Mouse (Mus musculus): ENCODE results near the gene Gpr137b.
"Not testable (repeated sequence)": the region's sequence is repeated elsewhere in the genome, so short reads cannot be mapped to it uniquely, and the experiment has no call there.

Gene Gpr137b

DNA sequence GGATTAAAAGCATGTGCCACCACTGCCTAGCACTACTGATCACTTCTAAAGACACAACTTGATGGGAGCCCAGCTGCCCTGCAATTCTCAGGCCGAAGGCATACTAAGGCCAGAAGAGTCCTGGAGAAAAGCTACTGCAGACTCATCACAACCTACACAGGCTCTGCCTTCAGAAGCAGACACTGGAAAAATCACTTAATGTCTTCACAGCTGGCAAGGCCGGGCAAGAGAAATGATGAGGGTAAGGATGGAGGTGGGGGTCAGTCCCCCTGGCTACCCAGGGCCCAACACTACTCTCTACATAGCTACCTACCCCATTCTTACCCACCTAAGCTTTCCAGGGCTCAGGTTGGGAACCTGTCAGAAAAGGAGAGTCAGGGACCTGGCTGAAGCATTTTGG is 27.4 kb downstream of the Gpr137b start:
- DNase-seq (ENCODE audit: low spot score in 2 of 2): not testable (repeated sequence)

DNA sequence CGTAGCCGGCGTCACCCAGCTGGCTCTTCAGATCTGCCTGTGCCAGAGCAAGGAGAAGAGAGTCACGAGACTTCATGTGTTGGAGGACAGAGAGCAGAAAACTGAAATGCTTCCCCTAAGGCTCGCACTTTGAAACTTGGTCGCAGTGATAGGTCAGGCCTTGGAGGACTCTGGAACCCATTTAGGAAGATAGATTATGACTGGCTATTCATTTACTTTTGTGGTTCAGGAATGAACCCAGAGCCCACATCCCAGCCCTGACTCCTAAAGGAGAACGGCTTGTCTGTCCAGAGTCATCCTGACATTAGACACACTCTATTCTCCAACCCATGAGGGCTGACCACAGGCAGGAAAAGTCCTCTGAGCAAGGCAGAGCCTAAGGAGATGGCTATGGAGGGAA is 30.3 kb downstream of the Gpr137b start:
- DNase-seq (ENCODE audit: low spot score in 2 of 2): not testable (repeated sequence)

GRCm38 (mm10) chr13:13362261-13362660 is 31.6 kb downstream of the Gpr137b start:
- DNase-seq (ENCODE audit: low spot score in 2 of 2): not testable (repeated sequence)

DNA sequence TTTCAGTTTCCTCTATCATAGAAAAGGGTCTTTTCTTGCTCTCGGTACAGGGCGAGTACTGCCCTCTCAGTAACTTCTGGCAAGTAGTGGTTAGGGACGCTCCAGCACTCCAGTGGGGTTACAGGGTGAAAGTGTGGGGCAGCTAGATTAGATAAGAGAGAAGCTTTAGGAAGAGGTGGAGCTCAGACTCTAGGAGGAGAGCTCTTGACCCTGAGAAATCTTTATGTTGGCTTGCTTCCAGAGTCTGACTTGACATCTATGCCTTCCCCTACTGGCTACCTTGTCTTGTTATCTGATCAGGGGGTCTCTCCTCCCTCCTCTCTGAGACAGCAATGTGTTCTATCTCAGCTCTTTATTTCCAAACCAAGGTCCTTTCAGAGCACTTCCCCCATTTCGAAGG is 33.8 kb downstream of the Gpr137b start:
- DNase-seq (ENCODE audit: low spot score in 2 of 2): not testable (repeated sequence)

- DNase-seq (ENCODE audit: low spot score in 2 of 2): not testable (repeated sequence)
These were observed 35.2 kb downstream of the Gpr137b start for GRCm38 (mm10) chr13:13358602-13359001.

GRCm38 (mm10) chr13:13358097-13358496 is 35.7 kb downstream of the Gpr137b start:
- DNase-seq (ENCODE audit: low spot score in 2 of 2): not testable (repeated sequence)

- DNase-seq (ENCODE audit: low spot score in 2 of 2): not testable (repeated sequence)
These were observed 41.7 kb downstream of the Gpr137b start for GRCm38 (mm10) chr13:13352113-13352512.

- not testable (repeated sequence) for DNase-seq (ENCODE audit: low spot score in 2 of 2)
These were observed 43.1 kb downstream of the Gpr137b start for GRCm38 (mm10) chr13:13350681-13351080.

DNA sequence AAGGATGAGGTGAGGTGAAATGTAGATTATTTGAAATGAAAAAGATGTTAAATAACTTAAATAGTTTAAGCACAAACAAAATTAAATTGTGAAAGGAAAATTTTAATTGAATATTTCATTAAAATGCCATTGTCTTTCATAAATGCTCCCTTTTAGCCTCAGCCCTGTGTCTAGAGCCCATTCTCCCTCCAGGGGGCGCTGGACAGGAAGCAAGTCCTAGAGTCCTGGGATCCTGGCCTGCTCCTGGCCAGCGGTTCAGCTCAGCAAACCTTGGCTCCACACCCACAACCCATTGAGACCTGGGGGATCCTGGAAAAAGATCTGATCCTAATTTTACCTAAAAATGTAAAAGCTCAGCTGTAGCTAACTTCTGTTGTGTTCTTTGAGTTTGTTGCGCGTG is 44.5 kb downstream of the Gpr137b start:
- peak in 1 of 2 experiments; percentile 70 for DNase-seq (ENCODE audit: low spot score in 2 of 2)

GRCm38 (mm10) chr13:13347634-13348412 is 46.0 kb downstream of the Gpr137b start:
- not testable (repeated sequence) for DNase-seq (ENCODE audit: low spot score in 2 of 2)

DNA sequence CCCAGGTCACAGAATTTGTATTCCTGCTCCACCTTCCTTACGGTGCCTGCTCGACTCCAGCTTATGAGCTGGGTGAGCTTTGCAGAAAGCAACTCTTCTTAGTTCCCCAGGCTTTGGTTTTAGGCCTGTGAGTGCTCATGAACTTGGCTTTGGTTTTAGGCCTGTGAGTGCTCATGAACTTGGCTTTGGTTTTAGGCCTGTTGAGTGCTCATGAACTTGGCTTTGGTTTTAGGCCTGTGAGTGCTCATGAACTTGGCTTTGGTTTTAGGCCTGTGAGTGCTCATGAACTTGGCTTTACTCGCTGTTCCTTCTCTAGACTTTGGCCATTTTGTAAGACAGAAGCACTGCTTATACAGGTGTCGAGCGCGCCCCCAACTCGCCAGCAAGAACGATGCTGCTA is 56.5 kb downstream of the Gpr137b start:
- DNase-seq (ENCODE audit: low spot score in 2 of 2): not testable (repeated sequence)

GRCm38 (mm10) chr13:13328876-13329275 is 64.9 kb downstream of the Gpr137b start:
- peak; percentile 64 to 84 for DNase-seq (ENCODE audit: low spot score in 2 of 2)

All from spleen, postnatal 10 days (tissue).